Mouse (Mus musculus): ENCODE results near the gene Psg22.
"Not testable (repeated sequence)": the region's sequence is repeated elsewhere in the genome, so short reads cannot be mapped to it uniquely, and the experiment has no call there.

- TF ChIP-seq CTCF, EP300 (IDR thresholded peaks at IDR 0.05; ENCODE audit: low read depth): not testable (repeated sequence)
Observed at GRCm38 (mm10) chr7:18747420-18747819, 29.5 kb downstream of the Psg22 start.

Data from liver, postnatal 0 days (tissue).